Mouse (Mus musculus): ENCODE data around the gene Angptl7. TPM values are rescaled to one million over a fixed set of nuclear protein-coding genes. Genes with fewer than 3 reads are reported as not detected.

Angptl7 gene
- total RNA-seq (2015; ENCODE audit: low replicate concordance) (0.84 TPM in 1 of 2 replicates, not detected in the other), total RNA-seq (2017; ENCODE audit: low replicate concordance) (not detected in 2 replicates)

DNA sequence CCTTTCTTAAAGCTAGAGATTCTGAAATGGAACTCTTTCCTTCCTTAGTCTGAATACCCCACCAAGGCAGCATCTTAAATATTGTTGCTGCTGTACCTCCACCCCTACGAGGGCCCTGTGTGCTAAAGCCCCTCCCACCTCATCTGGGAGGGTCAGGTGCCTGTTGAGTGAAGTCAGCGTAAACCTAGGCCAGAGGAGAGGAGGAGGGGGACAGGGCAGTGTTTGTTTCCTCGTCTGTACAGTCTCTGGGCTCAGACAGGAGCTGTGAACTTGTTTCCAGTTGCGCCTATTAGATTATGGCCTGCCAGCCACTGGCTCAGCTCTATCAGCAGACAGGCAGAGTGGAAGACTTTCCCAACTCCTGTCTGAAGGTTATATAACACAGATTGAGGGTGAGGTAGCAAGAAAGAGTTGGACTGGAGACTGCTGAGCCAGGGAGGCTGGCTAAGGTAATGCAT, at the start of gene Angptl7:
Angptl7 (minus strand) TSS at position 51 of the 458 bp plus-strand sequence.
- no peak for ATAC-seq (replicated peaks; ENCODE audit: low FRiP score, poor library complexity, severe bottlenecking)

- ATAC-seq (replicated peaks; ENCODE audit: low FRiP score, poor library complexity, severe bottlenecking): no peak
Observed at GRCm38 (mm10) chr4:148549106-148549505, 48.8 kb upstream of the Angptl7 start.

- ATAC-seq (replicated peaks; ENCODE audit: low FRiP score, poor library complexity, severe bottlenecking): no peak
Observed at GRCm38 (mm10) chr4:148535876-148536275, 35.6 kb upstream of the Angptl7 start.

DNA sequence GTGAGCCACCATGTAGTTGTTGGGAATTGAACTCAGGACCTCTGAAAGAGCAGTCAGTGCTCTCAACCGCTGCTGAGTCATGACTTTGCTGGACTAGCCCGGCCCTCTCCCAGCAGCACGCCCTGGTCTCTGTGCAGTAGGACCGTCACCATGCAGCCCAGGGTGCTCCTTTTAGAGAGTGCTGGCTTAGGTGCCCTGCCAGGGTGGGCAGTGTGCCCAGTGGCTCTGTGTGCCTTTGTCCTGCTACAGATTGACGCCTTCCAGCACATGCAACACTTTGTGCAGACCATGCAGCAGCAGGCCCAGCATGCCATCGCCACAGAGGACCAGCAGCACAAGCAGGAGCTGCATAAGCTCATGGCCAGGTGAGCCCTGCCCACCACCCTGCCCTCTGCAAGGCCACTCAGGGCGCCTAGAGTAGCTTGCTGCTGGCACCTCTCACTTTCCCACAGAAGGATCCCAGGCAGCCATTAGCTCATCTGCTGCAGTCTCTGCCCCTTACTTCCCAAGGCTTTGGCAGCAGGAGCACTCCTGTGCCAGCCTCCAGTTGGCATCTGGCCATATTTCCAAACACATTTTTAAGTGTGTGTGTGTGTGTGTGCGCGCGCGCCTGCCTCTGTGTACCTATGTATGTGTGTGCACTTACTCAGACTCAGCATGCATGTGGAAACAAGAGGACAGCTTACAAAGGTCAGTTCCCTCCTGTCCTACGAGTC, 33.5 kb upstream of the Angptl7 start:
- ATAC-seq (replicated peaks; ENCODE audit: low FRiP score, poor library complexity, severe bottlenecking): no peak

DNA sequence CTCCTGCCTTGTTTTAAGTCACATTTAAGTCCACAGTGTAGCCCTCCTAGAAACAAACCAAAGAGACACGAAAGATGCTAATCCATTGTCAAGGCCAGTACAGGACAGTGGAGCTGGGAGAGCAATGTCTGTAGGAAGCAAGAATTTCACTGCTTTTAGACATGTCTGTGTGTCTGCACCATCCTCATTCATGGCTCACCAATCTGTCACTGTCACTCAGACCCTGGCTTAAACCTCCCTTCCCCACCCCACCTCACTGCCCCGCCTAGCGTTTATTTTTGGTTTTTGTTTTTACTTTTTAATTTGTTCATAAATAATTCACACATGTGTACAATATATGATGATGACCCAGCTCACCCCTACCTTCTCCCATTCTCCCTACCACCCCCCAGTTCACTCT, 32.3 kb upstream of the Angptl7 start:
- no peak for ATAC-seq (replicated peaks; ENCODE audit: low FRiP score, poor library complexity, severe bottlenecking)

- no peak for ATAC-seq (replicated peaks; ENCODE audit: low FRiP score, poor library complexity, severe bottlenecking)
Observed at GRCm38 (mm10) chr4:148531341-148531740, 31.1 kb upstream of the Angptl7 start.

GRCm38 (mm10) chr4:148530778-148531177, 30.5 kb upstream of the Angptl7 start:
- no peak for ATAC-seq (replicated peaks; ENCODE audit: low FRiP score, poor library complexity, severe bottlenecking)

- ATAC-seq (replicated peaks; ENCODE audit: low FRiP score, poor library complexity, severe bottlenecking): no peak
Observed at GRCm38 (mm10) chr4:148530351-148530750, 30.1 kb upstream of the Angptl7 start.

DNA sequence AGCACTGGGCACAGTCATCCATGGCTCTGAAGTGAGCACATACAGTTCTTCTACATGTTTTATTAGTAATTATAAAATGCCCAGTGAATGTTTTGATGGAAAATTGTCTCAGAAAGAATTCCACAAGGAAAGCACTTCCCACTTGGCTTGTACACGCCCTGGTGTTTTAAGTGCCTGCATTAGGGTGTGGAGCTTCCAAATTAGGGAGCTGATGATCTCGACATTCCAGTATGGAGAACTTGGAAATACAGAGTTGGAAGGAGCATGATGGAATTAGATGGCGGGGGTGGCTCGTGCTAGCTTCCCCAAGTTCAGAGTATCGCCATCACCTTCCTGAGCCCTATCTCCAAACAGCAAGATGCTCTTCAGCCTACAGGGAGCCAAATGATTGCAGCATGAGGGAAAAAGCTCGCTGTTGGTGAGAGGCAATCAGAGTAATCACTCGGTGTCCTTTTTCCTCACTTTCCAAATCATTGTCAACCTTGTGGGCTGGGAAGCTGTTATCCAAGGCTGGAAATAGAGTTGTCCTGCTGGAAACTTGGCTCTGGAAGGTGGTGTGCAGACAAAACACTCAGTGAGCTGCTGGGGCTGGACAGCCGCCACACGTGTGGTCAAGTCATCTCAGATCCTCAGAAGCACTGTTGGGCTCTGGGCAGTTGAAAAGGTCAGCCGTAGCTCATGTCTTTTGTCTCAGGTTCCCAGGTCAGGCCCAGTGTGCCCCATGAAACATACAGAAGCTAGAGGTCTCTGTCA, 27.1 kb upstream of the Angptl7 start:
- ATAC-seq (replicated peaks; ENCODE audit: low FRiP score, poor library complexity, severe bottlenecking): no peak

DNA sequence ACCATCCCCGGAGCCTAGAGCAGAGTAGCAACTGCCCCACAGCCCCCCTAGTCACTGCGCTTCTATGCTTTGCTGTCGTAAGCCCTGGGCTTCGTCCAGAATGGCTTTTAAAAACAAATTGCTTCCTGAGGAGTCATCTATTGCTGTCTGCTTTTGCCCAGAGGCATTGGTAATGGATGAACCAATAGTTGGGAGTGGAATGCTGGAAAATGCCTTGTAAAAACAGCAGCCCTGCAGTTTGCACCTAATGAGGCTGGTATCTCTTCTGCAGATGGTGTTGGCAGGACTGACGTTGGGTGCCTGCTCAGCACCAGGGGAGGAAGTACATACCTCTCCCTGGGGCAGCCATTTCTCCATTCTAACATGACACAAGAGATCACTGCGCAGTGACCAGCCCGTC, 23.3 kb upstream of the Angptl7 start:
- no peak for ATAC-seq (replicated peaks; ENCODE audit: low FRiP score, poor library complexity, severe bottlenecking)

- no peak for ATAC-seq (replicated peaks; ENCODE audit: low FRiP score, poor library complexity, severe bottlenecking)
Observed at GRCm38 (mm10) chr4:148518235-148518795, 18.1 kb upstream of the Angptl7 start.

- ATAC-seq (replicated peaks; ENCODE audit: low FRiP score, poor library complexity, severe bottlenecking): no peak
Observed at GRCm38 (mm10) chr4:148517809-148518208, 17.5 kb upstream of the Angptl7 start.

DNA sequence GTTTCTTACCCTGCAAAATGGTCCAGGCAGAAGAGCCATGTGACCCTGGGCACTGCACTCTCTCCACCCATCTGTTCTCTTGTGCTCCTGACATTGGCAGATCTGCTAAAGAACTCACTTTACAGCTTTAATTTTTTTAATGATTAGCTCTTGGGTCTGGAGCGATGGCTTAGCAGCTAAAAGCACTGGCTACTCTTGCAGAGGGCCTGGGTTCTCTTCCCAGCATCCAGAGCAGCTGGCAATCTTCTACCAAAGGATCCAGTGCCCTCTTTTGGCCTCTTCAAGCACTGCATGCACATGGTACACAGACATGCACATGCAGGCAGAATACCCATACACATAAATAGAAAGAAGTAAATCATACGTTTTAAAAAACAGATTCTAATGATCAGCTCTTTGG, 15.1 kb upstream of the Angptl7 start:
- no peak for ATAC-seq (replicated peaks; ENCODE audit: low FRiP score, poor library complexity, severe bottlenecking)

DNA sequence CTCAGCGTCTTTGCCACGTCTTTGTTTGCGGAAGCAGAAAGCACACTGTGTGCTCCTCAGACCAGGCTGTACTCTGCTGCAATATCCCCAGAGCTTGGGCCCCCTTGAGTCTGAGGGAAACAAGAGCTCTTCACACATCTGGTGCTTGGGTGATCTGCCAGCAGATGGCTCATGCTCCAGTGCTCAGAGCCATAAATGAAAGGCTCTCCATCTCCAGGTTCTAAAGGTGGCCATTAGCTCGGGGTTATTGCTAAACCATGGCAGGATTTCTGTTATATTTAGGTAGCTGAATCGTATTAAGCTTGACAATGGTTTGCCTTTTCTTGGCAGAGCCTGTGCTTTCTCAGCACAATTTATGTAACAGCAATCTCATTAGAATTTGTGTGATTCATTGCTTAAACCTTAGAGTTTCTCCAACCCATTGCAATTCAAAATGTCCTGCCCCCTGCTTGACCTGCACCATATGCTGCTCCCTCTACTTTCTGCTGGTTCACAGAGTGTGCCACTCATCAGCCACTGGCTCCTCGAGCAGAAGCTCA, 12.8 kb upstream of the Angptl7 start:
- no peak for ATAC-seq (replicated peaks; ENCODE audit: low FRiP score, poor library complexity, severe bottlenecking)

DNA sequence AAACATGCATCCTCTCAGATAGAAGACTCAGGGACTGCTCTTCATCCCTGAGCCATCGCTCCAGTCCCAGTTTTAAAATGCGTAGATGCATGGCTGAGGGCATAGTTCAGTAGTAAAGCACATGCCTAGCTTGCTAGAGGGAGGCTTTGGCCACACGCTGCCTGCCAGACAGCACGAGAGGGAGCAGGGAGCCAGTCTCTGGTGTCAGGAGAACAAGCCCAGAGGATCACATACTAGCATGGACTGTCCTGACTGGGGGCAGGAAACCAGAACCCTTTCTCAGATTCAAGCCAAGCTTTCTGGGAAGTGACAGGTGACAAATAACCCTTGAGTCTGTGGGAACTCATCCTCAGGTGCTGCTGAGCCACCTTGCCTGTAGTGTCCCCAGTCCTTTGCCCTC, 11.1 kb upstream of the Angptl7 start:
- ATAC-seq (replicated peaks; ENCODE audit: low FRiP score, poor library complexity, severe bottlenecking): no peak

DNA sequence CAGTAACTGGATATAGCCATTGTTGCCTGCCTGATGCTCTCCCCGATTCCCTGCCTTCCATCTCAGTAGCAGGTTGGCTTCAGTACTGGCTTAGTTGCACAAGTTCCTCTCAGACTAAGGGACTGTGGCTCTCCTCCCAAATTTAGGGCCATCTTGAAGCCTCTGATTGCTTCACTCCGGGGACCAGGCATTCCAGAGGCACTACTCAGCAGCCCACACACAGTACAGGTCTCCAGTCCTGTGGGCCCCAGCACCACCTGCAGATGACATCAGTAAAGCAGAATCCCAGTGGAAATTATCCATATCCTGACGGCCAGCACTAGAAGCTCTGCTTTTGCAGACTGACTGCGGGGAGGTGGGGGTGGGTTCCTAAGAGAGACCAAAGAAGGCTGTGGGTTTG, 10.4 kb upstream of the Angptl7 start:
- no peak for ATAC-seq (replicated peaks; ENCODE audit: low FRiP score, poor library complexity, severe bottlenecking)

- ATAC-seq (replicated peaks; ENCODE audit: low FRiP score, poor library complexity, severe bottlenecking): no peak
Observed at GRCm38 (mm10) chr4:148509450-148510084, 9.3 kb upstream of the Angptl7 start.

DNA sequence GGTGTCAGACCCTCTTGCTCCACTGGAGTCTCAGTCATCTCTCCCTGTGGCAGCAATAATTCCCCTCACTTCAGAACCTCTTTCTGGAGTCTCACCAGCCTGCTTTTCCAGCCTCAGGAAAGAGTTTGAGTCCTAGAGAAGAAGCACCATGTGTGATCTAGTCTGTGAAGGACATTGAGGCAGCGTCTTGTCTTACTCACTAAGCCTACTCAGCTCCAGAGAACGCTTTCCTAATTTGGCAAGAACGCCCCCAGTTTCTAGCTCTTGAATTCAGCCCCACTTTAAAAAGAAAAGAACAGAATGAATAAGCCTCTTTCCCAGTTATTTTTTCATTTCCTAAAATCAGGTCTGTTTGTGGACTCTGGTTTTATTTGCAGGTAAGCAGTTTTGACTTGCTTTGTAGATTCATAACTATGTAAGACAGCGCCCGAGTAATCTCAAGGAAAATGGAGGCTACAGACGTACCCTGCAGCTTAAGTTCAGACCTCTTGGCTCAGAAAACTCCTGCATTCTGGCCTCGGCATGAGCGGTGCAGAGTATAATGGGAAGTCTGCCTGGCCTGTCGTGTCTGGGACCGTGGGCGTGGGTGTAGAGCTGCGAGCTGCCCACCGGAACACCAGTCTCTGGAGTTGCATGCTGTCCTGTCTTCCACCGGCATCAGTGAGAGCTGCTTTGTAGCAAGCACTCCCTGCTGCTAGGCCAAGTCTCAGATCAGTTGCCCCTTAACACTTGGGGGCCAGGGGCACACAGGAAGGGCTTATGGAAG, 8.0 kb upstream of the Angptl7 start:
- ATAC-seq (replicated peaks; ENCODE audit: low FRiP score, poor library complexity, severe bottlenecking): no peak

GRCm38 (mm10) chr4:148507585-148507984, 7.3 kb upstream of the Angptl7 start:
- no peak for ATAC-seq (replicated peaks; ENCODE audit: low FRiP score, poor library complexity, severe bottlenecking)

All from erythroid progenitor cell, adult 5-6 weeks (primary cell).